Mouse (Mus musculus) lung, postnatal 0 days (tissue): Measurements from ENCODE around the gene Selenom.

Experiments
- CTCF ChIP-seq: IDR thresholded peaks from 2 replicates; pipeline ENCODE4 v1.5.1; 2016; ENCODE audit warnings: antibody characterized with exemption, mild to moderate bottlenecking
- EP300 ChIP-seq: IDR thresholded peaks from 2 replicates; pipeline ENCODE4 v1.6.1; 2016; ENCODE audit warnings: antibody characterized with exemption, mild to moderate bottlenecking, control low read depth

DNA sequence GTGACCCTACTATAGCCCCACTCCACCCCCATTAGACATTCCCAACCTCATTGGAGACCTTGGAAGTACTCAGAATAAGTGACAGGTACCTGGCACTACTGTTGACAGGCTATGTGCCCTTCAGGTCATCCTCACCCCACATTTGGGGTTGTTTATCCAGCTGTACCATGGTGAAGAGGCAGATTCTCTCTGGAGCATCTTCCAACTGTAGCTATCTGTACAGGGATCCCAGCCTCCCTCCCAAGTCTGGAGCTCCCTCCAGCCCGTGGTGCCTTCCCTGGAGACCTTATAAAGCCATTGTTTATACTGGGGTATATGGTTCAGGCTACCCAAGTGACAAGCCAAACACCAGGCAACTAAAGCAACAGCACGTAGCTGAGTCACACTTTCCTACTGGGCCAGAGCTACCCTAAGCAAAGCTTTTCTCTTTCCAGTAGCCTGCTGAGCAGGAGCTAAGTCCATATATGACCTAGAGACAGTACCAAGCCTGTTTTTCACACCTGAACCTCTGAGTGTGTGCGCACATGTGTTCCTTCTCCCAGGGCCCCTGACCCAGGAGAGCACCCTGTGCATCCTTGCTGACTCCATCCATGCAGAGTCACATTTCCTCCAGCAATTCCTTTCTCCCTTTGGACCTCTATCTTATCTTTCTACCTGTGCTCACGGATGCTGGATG, 4.7 kb downstream of the Selenom start:
- TF ChIP-seq CTCF (no peak), EP300 (no peak)
